Mouse (Mus musculus): ENCODE measurements at regions not wholly inside any gene's neighbourhood (a gene's known extent, or its start where the extent isn't known, plus 50 kb on each side); places are given as distances from the start of the nearest gene placed in this dataset.

- TF ChIP-seq CTCF (IDR thresholded peaks at IDR 0.05; ENCODE audit: control insufficient read depth, insufficient read depth, insufficient read length) (no peak), MAX (IDR thresholded peaks at IDR 0.05) (no peak), MYOD1 (IDR thresholded peaks at IDR 0.05; ENCODE audit: control insufficient read depth, insufficient read length, low read depth) (no peak), MYOG (IDR thresholded peaks at IDR 0.05; ENCODE audit: control insufficient read depth, extremely low read depth, insufficient read length) (no peak), CEBPB (IDR thresholded peaks at IDR 0.05; ENCODE audit: low read depth) (no peak)
Observed at GRCm38 (mm10) chr4:89438665-89439064, 127.8 kb upstream of the Cdkn2b start.

Data from C2C12 (cell line).